Mouse (Mus musculus) megakaryocyte, embryonic 14.5 days (primary cell): ENCODE data around the gene Pgls. TPM values are rescaled to one million over a fixed set of nuclear protein-coding genes. Genes with fewer than 3 reads are reported as not detected.

Experiments used
- H3K27me3 ChIP-seq: replicated peaks from 2 replicates; pipeline ENCODE3; 2012; ENCODE audit warnings: inconsistent platforms
- H3K36me3 ChIP-seq: replicated peaks from 2 replicates; pipeline ENCODE3; 2012; ENCODE audit warnings: low read length, inconsistent platforms, mixed read lengths
- H3K4me1 ChIP-seq: 2 replicates; pipeline ENCODE4 v1.6.1; 2012; ENCODE audit warnings: inconsistent platforms
- H3K4me3 ChIP-seq: replicated peaks from 2 replicates; pipeline ENCODE3; 2012; ENCODE audit warnings: moderate library complexity, mild to moderate bottlenecking, inconsistent platforms
- H3K9me3 ChIP-seq: 2 replicates; pipeline ENCODE4 v1.6.1; 2012; ENCODE audit warnings: inconsistent platforms
- FLI1 ChIP-seq: IDR thresholded peaks from 2 replicates; pipeline ENCODE4 v1.6.1; 2012; ENCODE audit warnings: low read length, inconsistent platforms, mixed read lengths
- GATA1 ChIP-seq: IDR thresholded peaks from 3 replicates; pipeline ENCODE4 v1.6.1; 2012; ENCODE audit warnings: mixed read lengths, low read length, inconsistent platforms, borderline replicate concordance
- polyA plus RNA-seq: library from polyadenylated mRNA; stranded (reverse); fragments of >175 nt; gene quantifications from 2 replicates; pipeline ENCODE4 v1.2.3, GENCODE M21; 2012; ENCODE audit warnings: low replicate concordance; ENCODE audit not compliant: insufficient read depth

Gene Pgls
- polyA plus RNA-seq, 1 experiment, result 330 TPM

- H3K36me3 ChIP-seq, result peaks cover 94% of the 10 kb centered on the region
- TF ChIP-seq FLI1, result no peak
- no peak for TF ChIP-seq GATA1
- peaks cover 10% of the 10 kb centered on the region for H3K4me1 ChIP-seq
- no peak overlapping the region for H3K4me3 ChIP-seq
- no peaks in the 10 kb centered on the region for H3K27me3 ChIP-seq
- peaks cover 24% of the 10 kb centered on the region for H3K9me3 ChIP-seq
Measured at GRCm38 (mm10) chr8:71619786-71620185, 27.8 kb downstream of the Pgls start.

- peaks cover 48% of the 10 kb centered on the region for H3K4me1 ChIP-seq
- peaks cover 68% of the 10 kb centered on the region for H3K36me3 ChIP-seq
- no peak for TF ChIP-seq FLI1
- no peak for TF ChIP-seq GATA1
Measured at GRCm38 (mm10) chr8:71625088-71625487, 33.1 kb downstream of the Pgls start.

GRCm38 (mm10) chr8:71626753-71627152 lies 34.8 kb downstream of the Pgls start:
- H3K36me3 ChIP-seq, result peaks cover 56% of the 10 kb centered on the region
- H3K4me1 ChIP-seq, result peaks cover 61% of the 10 kb centered on the region

More at GRCm38 (mm10) chr8:71625088-71625487, 33.1 kb downstream of the Pgls start:
- Histone ChIP-seq H3K9me3 (peaks cover 24% of the 10 kb centered on the region), H3K4me3 (no peak overlapping the region), H3K27me3 (no peaks in the 10 kb centered on the region)

GRCm38 (mm10) chr8:71627265-71628099 lies 35.5 kb downstream of the Pgls start:
- H3K27me3 ChIP-seq, result no peaks in the 10 kb centered on the region
- H3K36me3 ChIP-seq, result peaks cover 49% of the 10 kb centered on the region
- H3K9me3 ChIP-seq, result peaks cover 13% of the 10 kb centered on the region
- peaks cover 68% of the 10 kb centered on the region for H3K4me1 ChIP-seq
- TF ChIP-seq FLI1 (no peak), GATA1 (no peak)
- H3K4me3 ChIP-seq, result peak overlapping the region; percentile 51

More at GRCm38 (mm10) chr8:71626753-71627152, 34.8 kb downstream of the Pgls start:
- TF ChIP-seq GATA1, result no peak
- TF ChIP-seq FLI1, result no peak
- H3K4me3 ChIP-seq, result no peak overlapping the region
- no peaks in the 10 kb centered on the region for H3K27me3 ChIP-seq
- peaks cover 20% of the 10 kb centered on the region for H3K9me3 ChIP-seq

- peaks cover 2% of the 10 kb centered on the region for H3K9me3 ChIP-seq
- no peaks in the 10 kb centered on the region for H3K27me3 ChIP-seq
- peaks cover 79% of the 10 kb centered on the region for H3K4me1 ChIP-seq
- H3K36me3 ChIP-seq, result peaks cover 38% of the 10 kb centered on the region
- TF ChIP-seq GATA1, result no peak
- no peak for TF ChIP-seq FLI1
- H3K4me3 ChIP-seq, result peak overlapping the region; percentile 94
Measured at GRCm38 (mm10) chr8:71628396-71629095, 36.6 kb downstream of the Pgls start.

GRCm38 (mm10) chr8:71629096-71629697 lies 37.2 kb downstream of the Pgls start:
- Histone ChIP-seq H3K9me3 (no peaks in the 10 kb centered on the region), H3K36me3 (peaks cover 35% of the 10 kb centered on the region), H3K4me1 (peaks cover 85% of the 10 kb centered on the region), H3K27me3 (no peaks in the 10 kb centered on the region), H3K4me3 (peak overlapping the region; percentile 94)
- no peak for TF ChIP-seq GATA1
- TF ChIP-seq FLI1, result no peak

- Histone ChIP-seq H3K27me3 (peaks cover 1% of the 10 kb centered on the region), H3K36me3 (peaks cover 35% of the 10 kb centered on the region), H3K9me3 (no peaks in the 10 kb centered on the region), H3K4me3 (peak overlapping the region; percentile 94), H3K4me1 (peaks cover 91% of the 10 kb centered on the region)
- TF ChIP-seq FLI1, result no peak
- TF ChIP-seq GATA1, result no peak
Measured at GRCm38 (mm10) chr8:71629781-71630212, 37.8 kb downstream of the Pgls start.

- Histone ChIP-seq H3K4me3 (no peak overlapping the region), H3K36me3 (peaks cover 35% of the 10 kb centered on the region), H3K9me3 (no peaks in the 10 kb centered on the region), H3K4me1 (peaks cover 95% of the 10 kb centered on the region), H3K27me3 (peaks cover 9% of the 10 kb centered on the region)
- TF ChIP-seq FLI1 (no peak), GATA1 (no peak)
Measured at GRCm38 (mm10) chr8:71630761-71631160, 38.8 kb downstream of the Pgls start.

GRCm38 (mm10) chr8:71631897-71632296 lies 39.9 kb downstream of the Pgls start:
- no peak for TF ChIP-seq FLI1
- TF ChIP-seq GATA1, result no peak
- Histone ChIP-seq H3K9me3 (no peaks in the 10 kb centered on the region), H3K27me3 (peaks cover 10% of the 10 kb centered on the region), H3K4me3 (peak overlapping the region; percentile 18), H3K36me3 (peaks cover 35% of the 10 kb centered on the region), H3K4me1 (peaks cover 98% of the 10 kb centered on the region)

- Histone ChIP-seq H3K36me3 (peaks cover 31% of the 10 kb centered on the region), H3K4me3 (peak overlapping the region; percentile 91), H3K27me3 (peaks cover 10% of the 10 kb centered on the region), H3K9me3 (no peaks in the 10 kb centered on the region), H3K4me1 (peaks cover 98% of the 10 kb centered on the region)
- no peak for TF ChIP-seq FLI1
- TF ChIP-seq GATA1, result no peak
Measured at GRCm38 (mm10) chr8:71633164-71633563, 41.2 kb downstream of the Pgls start.
